Mouse (Mus musculus) left cerebral cortex, adult 11 months (tissue): ENCODE data around the gene Zdhhc14.

Source experiments
- DNase-seq: peaks from one replicate; pipeline ENCODE4 v3.0.0; 2022; ENCODE audit warnings: low spot score

Gene Zdhhc14

DNA sequence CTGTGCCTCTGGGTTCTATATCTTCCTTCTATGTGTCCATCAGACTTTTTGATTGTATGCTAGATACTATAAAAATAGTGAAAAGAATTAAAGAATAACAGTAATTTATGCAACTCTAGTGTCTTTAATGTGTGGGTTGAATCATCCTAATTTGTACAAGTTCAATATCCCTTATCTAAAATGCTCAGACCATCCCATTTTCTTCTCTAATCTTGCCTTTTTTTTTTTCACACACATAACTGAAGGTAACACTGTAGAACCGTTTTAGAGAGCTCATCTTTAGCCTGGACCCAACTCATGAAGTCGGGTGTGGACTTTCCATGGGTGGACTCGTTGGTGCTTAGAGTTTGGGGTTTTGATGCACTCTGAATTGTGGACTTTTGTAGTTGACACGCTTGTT lies 12.6 kb downstream of the Zdhhc14 start:
- no peak for DNase-seq

DNA sequence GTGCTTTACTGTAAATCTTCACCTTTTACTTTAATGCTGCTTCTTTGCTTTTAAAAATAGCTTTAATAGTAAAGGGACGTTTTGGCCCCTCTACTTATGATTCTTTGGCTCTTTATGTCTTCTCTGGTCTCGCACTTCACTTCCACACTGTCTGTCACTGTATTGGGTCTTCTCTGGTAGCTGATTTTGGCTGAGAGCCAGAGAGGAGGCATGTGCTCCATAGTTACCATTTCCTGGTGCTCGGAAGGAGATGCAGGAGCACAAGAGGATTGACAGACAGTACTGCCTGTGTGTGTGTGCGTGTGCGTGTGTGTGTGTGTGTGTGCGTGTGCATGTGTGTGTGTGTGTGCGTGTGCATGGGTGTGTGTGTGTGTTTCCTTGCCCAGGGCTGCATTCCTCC lies 14.2 kb downstream of the Zdhhc14 start:
- no peak for DNase-seq

DNA sequence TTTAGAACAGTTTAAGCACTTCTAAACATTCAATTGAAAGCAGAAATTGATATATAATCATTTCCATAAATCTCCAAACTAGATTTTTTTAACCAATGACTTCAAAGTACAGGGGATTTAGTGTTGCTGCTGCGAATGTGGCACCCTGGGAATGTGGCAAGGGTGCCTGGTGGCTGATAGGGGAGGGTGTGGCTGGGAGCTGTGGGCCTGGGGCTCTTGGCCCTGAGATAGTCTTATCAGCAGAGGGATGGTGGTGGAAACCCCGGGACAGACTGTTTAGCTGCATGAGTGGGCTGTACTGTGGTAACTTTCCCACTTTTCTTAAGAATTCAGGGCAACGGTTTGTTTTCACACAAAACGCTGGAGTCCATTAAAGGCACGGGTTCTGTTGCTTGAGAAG lies 14.6 kb downstream of the Zdhhc14 start:
- DNase-seq, result no peak

DNA sequence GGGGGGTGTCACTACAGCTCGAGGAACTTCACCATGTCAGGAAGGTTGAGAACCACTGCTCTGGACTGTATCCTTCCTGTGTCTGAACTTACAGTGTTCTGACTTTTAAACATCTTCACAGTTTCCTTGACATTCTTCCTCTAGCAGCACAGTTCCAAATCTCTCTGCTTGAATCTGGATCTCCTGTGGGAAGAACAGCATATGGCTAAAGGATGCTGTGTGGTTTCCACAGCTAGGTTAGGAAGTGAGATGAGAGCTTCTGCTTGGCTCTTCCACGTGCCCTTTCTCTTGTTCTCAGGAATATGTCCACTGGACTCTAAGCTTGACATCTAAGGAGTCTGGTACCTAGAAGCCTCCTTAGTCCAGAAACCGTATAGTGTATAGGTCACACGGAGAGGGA lies 15.7 kb downstream of the Zdhhc14 start:
- DNase-seq, result no peak

DNA sequence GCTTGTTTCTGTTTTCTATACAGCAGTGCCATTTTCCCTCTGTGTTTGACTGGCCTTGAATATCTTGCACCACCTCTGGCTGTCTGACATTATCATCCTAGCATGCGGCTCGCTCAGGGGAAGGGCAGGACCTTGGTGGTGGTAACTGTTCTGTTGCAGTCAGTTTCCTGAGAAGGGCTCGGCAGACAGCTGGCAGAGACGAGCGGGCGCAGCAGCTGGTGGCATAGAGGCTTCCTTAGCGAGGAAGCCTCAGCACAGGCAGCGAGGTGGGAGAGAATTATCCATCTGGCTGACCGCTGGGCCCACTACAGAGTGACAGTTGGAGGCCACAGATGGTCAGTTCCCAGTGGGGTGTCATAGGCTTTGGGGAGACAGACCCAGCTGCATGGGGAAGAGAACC lies 18.2 kb downstream of the Zdhhc14 start:
- DNase-seq, result no peak

DNA sequence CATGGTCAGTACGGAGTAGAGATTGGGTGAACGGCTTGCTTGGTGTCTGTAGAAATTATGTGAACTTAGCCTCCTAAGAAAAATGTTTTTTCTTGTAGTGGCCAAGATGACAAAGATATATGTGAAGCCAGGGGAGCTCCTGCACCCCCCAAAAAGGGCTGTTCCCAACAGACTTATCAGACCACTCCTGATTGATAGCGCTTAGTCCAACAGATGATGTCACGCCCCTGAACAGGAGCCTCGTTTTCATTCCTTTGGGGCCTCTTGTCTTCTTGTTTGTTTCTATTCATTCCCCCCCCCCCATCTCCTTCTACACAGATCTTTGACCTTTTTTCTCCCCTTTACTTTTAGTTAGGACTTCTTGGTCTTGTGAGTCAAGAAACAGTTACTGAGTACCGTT lies 19.4 kb downstream of the Zdhhc14 start:
- no peak for DNase-seq

DNA sequence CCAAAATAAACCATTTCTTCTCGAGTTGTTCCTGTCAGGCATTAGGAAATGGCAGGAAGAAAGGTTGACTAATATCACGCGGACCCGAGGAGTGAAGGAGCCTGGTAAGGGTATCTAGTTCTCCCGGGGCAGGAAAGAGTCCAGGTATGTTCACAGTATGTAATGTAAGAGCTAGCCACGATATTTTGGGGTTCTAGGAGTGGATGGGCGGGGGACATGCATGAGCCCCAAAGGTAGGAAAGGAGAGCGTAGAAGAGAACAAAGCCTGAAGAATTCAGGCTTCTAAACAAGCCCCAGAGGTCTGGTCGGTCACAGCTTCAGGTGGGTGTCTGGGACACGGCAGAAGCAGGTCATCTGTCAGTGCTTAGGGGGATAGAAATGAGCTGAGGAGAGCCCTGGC lies 27.1 kb downstream of the Zdhhc14 start:
- no peak for DNase-seq

DNA sequence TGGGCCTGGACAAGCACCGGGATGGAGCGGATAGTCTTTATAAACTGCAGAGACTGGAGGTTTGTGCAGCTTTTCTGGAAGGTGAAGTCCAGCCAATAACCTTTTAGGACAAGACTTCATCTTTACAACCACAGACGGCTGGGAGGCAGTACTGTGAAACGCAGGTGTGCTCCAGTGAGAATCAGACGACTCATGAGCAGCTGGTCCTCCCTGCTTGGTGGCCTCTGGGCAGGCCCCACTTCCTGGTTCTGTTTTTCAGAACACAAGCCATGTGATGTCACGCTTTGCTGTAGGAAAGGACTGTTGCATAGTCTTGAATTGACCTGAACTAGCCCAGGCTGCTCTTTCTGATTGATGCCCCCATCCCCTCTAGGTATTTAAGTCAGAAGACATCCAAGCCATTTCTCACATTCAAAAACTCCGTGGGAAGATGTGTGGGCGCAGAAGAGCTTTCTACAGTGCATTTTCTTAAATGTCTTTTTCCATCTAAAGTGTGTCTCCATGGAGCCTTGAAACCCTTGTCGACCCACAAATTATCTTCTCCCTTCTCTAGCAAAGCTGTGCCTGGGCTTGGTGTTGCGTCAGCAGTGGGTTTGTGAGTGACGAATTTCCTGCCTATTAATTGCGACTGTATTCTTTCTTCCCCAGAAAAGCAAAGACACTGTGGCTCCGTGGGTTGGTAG lies 27.7 kb downstream of the Zdhhc14 start:
- DNase-seq, result peak; percentile 42

DNA sequence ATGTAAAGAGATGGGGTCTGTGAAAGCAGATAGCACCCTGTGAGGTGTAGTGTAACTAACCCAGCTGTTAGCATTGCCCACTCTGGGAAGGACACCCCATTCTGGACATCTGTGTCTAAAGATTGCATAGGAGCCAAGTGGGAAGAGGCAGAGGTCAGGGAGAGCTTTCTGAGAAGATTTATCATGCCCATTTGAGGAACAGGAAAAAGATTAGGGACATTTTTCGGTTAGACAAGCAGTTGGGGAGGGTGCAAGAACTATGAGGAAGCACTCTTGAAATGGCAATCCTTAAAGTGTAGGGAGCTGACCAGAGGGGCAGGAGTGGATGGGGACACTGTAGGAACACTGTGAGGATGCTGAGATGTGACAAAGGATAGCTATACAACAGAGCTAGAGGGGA lies 29.2 kb downstream of the Zdhhc14 start:
- DNase-seq, result no peak

DNA sequence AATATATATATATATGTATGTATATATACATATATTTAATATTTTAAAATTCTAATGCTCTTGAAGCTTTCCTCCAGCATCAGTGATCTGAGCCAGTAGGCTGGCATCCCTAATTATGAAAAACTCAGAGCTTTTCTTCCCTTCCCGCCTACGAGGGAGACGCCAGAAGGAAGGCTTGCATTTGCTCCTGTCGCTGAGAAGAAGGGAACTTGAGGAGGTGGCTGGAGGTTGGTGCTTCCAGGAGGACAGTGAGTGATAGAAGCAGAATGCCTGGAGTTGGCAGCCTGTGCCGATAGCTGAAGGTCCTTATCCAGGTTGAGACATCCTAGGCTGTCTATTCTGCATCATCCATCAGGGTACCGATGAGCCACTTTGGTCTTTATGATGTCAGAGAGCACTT lies 37.2 kb downstream of the Zdhhc14 start:
- DNase-seq, result peak; percentile 63

DNA sequence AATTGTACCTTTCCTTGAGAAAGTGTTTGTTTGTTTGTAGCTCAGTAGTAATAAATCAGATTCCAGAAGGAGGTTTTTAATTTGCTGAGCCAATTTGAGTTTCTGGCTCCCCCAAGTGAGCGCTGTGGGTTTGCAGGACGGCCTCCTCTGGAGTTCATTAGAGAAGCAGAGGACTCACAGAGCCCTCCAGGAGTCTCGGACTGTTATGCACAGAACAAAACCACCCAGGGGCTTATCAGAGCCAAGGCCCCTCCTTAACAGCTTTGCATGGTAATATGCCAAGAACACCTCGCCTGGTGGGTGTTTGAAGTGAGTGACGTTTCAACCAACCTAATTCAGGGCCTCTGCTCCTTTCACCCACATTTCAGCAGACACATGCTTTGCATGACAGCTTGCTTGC lies 40.5 kb downstream of the Zdhhc14 start:
- no peak for DNase-seq

DNA sequence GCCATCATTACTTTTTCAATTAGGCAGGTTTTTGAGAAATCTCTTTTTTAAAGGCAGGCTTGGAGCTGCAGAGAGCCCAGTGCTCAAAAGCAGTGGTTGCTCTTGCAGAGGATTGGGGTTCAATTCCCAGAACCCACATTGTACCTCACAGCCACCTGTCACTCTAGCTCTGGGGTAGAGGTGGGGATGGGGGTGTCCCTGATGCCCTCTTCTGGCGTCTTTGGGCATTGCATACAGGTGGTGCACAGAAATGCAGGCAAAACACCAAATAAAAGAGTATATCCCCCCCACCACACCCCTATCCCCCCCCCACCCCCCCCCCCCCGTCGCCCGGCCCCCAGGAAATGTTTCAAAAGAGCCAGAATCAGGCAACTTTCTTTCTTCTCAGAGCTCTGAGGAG lies 43.0 kb downstream of the Zdhhc14 start:
- no peak for DNase-seq

DNA sequence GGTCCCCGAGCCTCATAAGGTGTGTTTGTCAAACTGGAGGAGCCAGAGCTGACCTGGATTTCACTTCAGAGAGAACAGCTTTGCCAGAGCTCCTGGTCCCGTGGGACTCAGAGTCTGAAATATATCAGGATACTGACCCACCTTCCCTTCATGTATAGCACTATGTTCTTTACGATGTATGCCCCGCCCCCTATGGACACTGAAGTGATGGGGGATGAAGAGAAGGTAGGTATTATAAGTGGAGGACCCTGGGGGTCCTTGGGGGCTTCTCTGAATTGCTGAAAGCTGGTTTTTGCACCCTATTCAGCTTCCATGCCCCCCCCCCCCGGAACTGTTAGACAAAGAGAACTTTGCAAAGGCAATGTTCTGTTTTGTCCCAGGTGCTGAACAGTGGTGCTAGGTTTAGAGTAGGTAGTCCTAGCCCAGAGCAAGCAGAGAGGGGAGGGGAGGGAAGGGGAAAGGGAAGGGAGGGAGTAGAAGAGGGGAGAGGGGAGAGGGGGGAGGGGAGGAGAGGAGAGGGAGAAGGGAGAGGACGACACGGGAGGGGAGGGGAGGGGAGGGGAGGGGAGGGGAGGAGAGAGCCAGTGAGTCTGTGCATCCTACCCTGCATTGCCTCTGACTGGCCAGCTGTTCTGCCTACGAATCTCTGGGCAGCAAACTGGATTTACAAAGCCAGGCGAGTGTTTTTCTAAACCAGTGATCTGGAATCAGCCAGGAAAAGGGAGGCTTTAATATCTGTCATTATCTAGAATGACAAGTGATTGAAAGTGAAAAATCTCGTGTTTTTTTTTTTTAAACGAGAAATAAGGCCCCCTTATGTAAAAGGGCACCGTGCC lies 44.1 kb downstream of the Zdhhc14 start:
- no peak for DNase-seq

DNA sequence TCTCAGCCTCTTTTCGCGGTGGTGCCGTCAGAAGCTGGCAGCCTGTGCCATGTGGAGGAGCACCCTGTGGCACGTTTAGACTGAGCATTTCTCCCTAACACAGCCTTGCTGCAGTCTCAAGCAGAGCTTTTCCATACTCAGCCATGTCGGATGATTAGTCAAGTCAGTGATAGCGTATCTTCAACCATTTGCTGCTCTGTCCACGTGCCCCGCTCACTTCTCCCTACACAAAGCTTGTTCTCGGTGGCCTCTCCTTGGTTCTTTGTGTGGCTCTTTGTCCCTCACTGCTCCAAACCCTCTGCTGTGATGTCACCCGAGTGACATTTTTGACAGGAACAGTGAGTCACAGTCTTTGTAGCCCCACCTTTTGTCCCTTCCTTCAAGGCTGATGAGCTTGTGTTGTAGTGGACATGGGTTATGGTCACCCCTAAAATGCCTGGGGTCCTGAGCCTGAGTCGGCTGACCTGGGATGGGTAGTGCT lies 44.8 kb downstream of the Zdhhc14 start:
- no peak for DNase-seq

DNA sequence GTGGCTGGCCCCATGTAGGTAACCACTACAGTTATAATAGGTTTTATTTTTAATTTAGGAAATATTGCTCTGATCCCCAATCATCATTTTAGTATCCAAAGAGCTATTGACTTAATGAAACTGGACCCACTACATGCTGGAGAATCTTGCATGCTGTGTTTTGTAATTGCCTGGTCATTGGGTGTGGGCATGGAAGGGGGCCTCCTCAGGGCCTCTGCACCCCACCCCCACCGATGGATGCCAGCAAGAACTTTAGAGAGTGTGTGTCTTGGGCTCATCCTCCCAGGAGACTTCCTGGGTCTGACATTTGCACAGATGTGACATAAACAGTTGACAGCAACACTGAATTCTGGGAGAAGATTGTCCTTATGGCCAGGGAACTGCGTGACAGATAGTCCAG lies 49.8 kb downstream of the Zdhhc14 start:
- no peak for DNase-seq

DNA sequence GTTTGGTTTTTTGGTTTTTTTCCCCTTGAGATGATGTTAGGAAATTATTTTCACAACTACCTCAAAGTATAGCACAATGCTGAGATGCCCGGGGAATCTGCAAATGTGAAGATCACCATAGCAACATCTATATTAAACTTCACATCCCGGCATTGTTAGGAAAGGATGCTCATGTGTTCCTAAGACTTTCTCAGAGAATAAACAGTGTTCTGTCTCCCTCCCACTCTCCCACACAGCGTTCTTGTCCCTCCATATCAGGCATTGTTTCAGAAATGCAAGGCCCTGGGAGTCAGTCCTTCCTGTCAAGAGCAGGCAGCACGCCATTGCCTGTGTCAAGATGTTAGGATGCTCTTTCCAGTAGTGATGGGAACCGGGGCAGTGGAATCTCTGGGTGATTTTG lies 51.7 kb downstream of the Zdhhc14 start:
- no peak for DNase-seq

DNA sequence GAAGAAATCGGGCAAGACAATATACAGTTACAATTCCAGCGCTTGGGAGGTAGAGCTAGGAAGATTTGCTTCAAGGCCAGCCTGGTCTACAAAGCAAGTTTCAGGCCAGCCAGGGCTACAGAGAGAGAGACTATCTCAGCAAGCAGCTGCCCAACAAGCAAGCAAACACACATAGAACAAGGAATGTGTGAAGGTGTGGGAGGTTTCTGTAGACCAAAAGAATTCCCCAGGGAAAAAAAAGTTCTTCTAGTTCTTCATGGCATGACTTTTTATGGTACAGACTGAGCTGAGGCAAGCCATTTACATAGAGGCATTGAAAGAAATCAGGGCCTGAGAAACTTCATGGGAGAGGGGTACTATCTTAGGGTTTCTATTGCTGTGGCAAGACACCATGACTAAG lies 52.7 kb downstream of the Zdhhc14 start:
- no peak for DNase-seq

DNA sequence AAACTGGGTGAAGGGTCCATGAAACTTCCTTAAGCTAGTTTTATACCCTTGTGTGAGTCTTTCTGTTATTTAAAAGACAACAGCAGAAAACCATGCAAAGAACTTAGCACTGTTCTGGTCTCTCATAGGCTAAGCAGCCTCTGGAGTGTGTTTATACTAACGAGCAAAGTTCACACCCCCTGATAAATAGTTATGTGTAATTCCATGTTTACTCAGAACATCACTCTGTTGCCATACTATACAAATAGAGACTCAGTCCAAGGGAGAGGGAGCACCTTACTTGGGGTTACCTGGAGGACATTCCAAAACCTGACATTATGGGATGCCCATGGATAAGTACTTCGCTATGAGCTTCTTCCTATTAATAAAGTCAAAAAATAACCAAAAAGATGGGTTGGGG lies 56.2 kb downstream of the Zdhhc14 start:
- no peak for DNase-seq

DNA sequence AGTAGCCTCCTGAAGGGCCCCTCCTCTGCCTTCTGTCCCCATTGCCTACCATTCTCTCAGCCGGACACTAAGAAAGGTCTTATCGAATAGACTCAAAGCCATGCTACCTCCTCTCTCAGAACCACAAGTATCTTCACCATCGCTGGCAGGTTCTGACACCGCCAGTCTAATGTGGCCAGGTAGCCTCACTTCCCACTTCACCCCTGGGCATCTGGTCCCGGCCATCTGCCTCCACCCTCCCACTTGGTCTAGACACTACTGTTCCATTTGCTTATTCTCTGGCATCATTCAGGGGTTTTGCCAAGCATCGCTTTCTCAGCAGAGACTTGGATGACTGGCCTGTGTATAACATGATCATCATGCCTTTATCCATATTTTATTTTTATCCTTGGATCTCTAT lies 57.1 kb downstream of the Zdhhc14 start:
- no peak for DNase-seq

DNA sequence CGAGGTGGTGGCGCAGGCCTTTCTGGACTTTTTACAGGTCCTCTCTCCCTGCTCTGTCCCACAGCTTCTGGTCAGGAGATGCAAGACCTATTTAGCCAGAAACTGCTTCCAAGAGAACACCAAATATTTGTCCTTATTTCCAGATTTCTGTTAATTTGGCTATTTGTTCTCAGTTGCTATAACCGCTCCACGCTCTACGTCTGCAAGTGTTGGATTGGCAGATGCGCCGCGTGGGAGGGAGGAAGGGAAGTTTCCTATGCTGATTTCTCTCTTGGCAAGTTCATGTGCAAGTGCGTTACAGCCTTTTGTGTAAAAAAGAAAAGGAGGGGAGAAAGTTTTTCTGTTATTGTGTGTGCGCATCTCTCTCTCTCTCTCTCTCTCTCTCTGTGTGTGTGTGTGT lies 58.1 kb downstream of the Zdhhc14 start:
- no peak for DNase-seq

DNA sequence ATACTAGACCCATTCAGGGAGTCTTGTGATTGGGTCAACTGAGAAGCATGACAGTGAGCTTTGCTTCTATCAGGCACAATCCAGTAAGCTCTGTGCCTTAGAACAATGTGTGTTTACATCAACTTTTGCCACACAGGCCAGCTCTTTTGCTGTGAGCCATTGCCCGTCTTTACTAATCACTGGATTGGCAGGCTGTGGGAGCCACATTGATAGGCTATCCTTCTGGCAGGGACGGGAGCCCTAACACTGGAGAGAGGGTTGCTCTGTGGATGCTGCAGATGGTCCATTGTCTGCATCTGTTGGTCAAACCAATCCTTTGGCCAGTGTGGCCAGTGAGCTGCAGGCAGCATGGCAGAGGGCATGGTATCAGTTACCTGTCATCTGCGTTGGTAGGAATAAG lies 58.8 kb downstream of the Zdhhc14 start:
- DNase-seq, result no peak

DNA sequence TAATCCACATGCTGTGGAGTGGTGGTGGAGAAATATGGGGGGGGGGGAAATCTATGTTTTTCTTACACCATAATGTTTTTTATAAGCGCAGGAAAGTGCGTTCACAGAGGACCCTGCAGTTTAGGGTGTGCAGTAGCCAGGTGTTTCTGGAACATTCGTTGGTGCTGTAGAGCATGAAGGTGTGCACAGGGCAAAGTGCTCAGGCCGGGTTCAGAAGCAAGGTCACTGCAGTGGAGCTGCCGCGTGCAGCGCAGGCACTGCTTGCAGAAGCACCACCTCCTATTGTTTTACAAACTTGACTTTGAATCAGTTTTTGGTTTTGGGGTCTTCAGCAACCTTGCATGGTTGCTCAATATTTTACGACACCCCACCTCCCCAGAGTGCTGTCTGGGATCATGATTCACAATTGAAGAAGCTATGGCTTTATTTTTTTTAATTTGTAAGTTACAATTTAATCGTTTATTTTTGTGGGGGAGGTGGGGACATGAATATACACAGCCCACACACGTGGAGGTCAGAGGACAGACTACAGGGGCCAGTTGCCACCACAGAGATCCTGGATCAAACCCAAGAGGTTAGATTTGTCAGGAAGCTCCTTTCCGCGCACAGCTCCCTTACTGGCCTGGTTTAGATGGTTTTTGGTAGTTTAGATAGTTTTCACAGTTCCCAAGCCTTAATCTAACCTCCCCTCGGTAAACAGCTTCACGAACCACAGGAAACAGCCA lies 59.8 kb downstream of the Zdhhc14 start:
- no peak for DNase-seq

DNA sequence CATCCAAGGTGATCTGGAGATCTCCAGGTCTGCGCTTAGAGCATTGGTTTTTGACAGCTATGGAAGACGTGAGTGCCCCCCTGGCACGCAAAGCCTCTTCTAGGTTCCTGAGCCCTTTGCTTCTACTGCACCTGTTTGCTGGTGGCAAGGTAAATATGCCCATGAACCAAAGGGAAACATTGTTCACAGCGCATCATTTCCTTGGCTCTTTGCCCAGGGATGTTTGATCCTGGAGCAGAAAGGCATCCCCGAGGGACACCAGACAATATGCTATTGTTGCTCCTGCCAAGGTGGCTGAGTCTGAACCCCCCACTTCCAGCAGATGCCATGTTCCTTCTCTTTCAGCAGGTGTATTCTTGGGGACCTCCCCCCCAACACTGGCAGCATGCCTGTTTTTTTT lies 61.2 kb downstream of the Zdhhc14 start:
- no peak for DNase-seq
